Mouse (Mus musculus) c-Kit-positive CD71-positive TER-119-negative erythroid progenitor cells, embryonic 14.5 days (primary cell): Measurements from ENCODE around the gene Agfg1.

Experiments
- DNase-seq: peaks from one replicate; pipeline ENCODE4 v3.0.0-alpha.2; 2013; ENCODE audit warnings: low read depth

Gene Agfg1

DNA sequence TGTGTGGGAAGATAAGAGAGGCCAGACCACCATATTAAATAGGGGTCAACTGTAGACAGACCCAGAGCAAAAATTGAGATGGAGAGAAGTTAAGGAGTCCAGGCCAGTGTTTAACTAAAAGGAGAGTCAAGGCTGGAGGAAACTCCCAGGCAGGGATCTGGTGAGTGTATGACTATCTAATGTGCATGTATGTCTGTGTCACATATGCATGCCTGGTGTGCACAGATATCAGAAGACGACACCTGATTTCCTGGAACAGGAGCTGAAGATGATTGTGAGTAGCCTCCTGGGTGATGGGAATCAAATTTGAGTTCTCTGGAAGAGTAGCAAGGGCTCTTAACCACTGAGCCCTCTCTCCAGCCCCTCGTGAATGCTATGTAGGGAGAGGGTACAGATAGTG lies 14.0 kb upstream of the Agfg1 start:
- peak; percentile 87 for DNase-seq

DNA sequence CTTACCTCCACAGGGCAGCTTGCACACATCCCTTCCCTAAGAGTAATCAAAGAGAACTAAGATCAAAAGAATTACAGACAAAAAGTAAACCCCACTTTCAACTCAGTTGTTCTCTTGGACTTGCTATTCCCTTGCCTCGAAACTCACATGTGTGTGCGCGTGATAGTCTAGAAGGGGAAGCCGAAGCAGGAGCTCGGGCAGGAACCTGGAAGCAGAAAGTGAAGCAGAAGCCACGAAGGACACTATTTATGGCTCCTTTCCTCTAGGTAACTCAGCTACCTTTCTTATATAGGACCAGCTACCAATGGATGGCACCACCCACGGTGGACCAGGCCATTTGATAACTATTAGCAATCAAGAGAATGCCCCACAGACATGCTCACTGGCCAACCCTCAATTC lies 13.5 kb upstream of the Agfg1 start:
- DNase-seq, result no peak

DNA sequence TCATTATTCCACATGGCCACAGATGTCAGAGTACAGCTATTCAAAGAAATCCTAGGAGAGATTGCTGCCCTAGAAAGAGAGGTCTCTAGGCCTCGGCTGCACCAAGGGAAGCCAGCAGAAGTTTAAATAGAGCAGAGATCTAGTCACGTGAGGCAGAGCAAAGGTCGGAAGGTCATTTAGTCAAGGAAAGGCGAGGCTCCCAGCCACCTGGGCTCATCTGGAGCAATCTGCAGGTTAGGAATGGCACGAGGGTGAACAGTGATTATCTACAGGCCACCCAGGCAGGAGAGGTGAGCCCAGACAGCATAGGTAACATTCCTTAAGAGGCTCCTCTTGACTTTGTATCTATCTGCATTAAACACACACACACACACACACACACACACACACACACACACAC lies 12.4 kb upstream of the Agfg1 start:
- DNase-seq, result no peak

DNA sequence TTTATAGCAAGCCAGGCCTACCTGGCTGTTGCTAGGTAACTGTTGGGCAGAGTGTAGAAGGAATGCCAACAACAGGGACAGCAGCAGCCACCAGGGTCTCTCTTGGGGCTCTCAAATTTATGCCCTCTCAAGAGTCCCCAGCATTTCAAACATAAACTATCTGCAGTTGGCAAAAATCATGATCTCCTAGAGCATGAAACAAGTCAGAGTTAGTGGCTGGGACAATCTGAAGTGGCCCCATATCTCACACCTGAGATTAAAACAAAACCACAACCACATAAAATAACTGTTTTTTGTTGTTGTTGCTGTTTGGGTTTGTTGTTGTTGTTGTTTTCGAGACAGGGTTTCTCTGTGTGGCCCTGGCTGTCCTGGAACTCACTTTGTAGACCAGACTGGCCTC lies 8.5 kb upstream of the Agfg1 start:
- no peak for DNase-seq

DNA sequence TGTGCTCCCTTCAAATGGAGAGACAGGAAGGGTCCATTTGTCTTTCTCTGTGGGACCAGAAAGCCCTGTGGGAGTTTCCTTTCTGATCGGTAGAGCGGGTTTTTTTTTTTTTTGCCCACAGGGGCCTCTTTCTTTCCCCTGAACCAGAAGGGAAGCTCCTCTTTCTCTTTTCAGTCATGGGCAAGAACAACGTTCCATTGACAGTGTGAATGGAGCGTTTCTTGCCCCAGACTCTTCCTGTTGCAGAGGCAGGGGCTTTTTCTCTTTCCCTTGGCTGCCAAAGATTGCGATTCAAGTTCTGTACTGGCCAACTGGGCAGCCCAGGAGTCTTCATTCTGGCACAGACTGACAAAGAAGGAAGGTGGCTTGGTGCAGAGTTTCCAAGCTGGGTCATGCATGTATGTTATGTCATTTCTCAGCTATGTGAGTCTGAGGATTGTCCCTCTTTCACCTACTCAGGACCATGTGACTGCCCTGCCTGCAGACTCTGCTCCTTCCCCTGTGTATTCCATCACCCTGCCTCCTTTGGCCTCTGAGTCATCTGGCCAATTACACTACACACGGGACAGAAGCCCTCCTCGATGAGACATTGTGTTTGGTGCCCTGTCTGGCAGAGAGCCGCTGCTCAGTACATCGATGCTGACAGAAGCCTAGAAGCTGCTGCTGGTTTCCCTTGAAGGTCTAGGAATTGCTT lies 7.6 kb upstream of the Agfg1 start:
- DNase-seq, result no peak

DNA sequence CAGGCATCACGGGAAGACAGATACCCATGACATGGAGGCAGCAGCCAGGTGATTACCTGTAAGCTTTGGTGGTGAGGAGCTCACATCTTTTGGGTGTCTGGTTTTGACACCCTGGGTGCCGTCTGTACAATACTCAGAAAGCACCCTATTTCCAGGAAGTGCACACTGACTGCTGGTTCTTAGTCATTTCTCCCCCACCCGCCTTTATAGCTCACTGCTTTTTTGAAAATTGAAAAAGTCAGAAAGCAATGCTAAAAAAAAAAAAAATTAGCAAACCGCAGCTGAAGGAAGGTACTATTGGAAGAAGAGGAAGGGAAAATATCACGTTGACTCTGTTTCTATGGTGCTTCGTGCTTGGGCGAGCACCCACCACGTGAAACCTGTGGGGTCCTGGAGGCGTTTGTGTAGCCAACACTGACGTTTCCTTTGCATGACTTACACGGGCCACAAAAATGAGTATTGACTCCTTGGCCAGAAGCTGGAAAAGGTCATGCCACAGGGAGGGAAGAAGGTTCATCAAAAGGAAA lies 6.7 kb upstream of the Agfg1 start:
- no peak for DNase-seq

DNA sequence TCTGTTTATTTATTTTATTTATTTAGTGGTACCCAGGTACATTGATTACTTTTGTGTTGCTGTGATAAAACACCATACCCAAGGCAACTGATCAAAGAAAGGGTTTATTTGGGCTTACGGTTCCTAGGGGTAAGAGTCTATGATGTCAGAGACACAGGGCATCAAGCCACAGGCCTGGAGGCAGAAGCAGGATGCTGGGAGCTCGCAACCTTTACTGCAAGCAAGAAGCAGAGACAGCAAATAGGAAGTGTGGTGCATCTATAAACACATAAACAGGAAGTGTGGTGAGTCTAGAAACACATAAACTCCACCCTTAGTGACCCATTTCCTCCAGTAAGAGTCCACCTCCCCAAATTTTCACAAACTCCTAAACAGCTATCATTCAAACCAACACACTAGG lies 5.8 kb upstream of the Agfg1 start:
- no peak for DNase-seq

DNA sequence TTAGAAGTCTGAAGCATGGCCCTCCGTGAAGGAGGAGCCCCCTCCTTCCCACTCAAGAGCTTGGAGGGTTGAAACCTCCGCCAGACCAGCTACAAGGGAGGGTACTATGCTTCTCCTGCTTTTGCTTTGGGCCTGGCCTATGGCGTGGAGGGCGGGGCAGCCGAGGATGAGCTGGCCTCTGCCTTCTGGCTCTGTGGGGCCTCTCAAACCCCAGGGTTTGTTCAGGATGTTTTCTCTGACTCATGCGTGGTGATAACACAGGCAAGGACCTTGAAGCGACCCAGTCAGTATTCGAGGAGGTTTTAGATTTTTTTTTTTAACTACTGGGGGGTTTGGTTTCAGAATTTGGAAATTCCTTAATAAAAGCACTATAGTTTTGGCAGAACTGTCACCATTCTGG lies 4.7 kb upstream of the Agfg1 start:
- DNase-seq, result peak; percentile 75

DNA sequence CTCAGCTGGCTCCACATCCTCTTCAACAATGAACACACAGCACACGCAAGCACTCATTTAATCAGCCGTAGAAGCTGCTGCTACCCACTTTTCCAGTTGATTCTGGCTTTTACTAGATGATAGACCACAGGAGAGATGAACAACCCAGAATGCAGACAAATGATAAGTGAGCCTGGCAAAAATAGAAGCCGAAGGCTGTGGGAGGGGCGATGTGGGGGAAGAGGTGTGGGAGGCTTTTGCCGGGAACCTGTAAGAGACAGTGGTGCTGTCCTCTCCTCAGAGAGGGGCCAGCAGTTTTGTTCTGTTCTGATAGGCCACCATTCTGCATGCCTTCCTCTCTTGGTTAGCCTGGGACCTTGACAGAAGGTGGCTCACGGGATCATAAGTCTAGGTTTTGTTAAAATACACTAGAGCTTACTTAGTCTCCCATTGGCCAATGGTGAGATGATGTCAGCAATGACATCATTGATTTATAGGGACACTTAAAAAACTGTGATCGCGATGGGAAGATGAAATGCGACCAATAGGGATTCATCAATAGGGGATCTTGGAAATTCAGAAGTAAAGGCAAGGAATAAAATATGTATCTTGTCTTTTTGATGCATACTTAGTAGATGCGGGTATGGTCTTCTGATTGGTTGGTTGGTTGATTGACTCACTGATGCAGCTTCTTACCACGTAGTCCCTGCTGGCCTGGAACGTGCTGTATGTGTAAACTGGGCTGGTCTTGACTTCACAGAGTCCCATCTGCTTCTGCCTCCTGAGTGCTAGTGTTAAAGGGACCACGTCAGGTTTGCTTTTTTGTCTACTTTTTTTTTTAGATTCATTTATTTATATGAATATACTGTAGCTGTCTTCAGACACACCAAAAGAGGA lies 2.7 kb upstream of the Agfg1 start:
- DNase-seq, result peak; percentile 92

DNA sequence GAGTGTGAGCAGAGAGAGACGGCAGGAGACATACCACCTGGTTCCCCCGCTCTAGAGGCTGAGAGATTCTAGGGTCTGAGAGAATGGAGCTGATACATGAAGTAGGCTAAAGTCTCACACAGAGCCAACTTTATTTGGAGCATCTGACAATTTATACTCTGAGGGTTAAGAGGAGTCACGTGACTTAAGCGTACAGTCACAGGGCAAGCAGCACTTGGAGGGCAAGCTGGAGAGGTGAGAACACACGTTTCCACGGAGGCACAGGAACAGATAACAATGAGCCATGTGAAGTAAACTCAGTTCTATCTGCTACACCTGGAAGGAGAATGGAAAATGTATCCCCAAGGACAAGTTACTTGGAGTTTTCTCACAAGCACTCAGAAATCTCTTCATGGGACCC lies 1.7 kb upstream of the Agfg1 start:
- no peak for DNase-seq

DNA sequence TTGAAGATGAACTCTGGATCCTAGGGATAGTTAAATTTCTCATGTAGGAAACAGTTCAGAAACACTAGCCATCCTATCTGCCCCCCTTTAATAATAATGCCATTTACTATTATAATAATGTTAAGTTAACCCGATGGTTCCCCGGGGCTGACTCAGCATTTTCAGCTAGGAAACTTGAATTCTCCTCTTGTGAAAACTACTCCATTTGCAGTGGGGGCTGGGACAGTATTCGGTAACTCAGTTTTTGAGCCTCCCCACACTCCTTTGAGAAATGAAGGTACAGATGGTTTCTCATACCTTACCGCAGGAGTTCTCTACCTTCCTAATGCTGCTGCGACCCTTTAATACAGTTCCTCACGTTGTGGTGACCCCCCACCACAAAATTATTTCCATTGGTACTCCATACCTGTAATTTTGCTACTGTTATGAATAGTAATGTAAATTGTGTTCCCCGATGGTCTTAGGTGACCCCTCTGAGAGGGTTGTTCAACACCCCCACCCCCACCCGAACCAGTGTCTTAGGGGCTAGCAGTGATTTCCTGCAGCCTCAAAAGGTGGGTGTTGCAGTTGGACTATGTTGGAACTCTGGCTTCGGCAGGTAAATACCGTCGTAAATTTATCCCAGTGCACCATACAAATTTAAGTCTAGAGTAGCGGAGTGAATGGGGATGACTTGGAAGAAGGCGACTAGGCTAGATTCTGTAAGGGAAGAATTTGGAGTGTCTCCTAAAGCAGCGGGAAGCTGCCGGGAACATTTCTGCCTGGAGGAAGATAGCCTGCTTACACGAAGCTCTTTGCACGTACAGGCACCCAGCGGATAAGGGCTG lies 601 bp upstream of the Agfg1 start:
- DNase-seq, result no peak

DNA sequence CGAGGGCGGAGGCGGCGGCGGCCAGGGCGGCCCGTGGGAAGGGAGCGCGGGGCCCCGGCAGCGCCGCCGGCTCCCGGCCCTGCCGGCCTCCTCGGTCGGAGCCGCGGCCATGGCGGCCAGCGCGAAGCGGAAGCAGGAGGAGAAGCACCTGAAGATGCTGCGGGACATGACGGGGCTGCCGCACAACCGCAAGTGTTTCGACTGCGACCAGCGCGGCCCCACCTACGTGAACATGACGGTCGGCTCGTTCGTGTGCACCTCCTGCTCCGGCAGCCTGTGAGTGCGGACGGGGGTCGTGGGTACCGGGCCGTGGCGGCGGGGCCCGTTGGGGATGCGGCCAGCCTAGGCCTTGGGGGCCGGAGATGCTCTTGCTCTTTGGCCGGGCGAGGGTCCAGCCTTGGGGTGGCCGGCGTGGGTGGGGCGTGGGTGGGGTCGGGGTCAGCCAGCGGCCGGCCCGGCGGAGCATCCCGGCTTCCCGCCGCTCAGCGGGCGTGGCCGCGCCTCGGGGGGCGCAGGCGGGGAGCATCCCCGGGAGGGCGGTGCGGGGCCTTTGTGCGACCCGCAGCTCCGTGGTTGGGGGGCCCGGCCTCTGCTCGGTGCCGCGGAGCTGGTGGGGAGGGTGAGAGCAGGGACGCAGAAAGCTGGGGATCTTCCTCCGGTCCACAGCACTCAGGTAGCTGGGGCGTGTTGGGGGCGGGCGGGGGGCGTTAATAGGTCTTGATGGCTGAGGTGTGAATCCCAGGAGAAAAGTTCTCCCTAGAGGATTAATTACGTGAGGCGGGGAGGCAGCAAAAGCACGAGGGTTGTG lies 535 bp downstream of the Agfg1 start:
- DNase-seq, result no peak

DNA sequence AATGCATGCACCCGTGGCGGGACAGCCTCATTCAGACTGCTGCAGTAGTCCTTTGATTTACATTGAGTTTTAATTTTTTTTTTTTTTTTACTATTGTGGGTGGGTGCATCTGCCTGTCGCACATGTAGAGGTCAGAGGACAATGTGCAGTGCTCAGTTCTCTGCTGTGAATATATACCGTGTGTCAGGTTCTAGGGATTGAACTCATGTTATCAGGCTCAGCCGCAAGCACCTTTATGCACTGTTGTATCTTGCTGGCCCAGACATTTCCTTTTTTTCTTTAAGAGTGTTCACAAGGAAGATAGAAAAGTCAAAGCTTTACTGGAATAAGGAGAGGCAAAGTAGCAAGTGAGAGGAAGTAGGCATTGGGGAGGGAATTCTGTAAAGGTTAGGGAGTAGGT lies 16.4 kb downstream of the Agfg1 start:
- DNase-seq, result no peak

DNA sequence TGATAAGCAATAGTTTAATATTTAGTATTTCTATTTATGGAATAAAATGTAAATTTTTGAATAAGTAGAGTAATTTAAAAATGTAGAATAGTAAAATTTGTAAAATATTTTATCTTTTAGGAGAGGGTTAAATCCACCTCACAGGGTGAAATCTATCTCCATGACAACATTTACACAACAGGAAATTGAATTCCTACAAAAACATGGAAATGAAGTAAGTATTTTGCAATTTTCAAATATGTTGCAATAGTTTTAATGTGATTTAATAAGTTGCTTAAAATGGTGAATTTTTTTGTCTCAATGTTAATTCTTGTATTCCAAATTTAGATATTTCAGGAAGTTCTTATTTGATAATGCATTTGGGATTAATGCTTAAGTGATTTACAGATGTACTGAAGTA lies 19.0 kb downstream of the Agfg1 start:
- DNase-seq, result no peak

DNA sequence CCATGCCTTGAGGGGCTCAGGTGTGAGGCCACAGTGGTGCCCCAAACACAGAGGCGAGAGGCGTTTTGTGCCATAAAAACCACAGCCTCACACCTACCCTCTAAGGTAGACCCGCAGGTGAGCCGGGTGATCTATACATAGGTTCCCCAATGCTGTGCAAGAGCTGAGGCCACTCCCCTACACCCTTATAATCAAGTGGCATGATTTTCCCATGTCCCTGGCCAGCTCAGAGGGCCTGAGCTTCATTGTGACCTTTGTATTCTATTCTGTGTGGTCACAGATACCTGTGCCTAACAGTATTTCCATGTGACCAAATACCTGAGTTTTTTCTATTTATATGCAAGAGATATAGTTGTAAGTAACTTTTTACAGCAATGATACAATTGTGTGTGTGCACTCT lies 21.1 kb downstream of the Agfg1 start:
- DNase-seq, result no peak

DNA sequence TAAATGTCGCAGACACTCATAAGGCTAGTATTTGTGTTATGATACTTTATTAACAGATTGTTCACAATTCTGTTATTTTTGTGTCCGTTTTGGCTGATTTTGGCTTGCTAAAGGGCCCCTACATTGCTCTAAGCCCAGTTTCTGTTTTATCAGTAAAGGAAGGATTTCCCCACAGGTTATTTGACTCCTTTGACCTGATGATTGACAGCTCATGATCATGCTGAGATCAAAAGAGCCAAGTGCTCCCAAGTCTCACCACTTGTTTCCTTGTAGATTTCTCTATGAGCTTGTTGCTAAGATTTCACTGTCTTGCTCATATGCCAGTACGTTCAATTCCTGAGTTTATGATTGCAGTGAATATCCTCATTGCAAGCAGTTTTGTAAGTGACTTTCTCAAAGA lies 30.9 kb downstream of the Agfg1 start:
- no peak for DNase-seq

DNA sequence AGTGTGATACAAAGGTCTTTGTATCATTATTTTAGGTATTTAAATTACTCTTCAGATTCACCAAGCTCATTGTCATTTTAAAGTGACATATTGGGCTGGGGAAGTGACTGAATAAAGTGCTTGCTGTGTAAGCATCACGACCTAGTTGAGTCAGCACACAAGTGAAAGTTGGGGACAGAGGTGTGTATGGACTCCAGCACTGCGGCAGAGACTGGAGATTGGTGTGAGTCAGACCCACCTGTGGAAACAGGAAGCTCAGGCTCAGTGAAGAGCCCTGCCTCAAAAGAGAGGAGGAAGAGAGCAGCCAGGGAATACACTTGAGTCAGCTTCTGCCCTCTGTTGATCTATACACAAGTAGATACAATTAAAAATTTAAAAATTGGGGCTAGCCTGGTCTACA lies 39.9 kb downstream of the Agfg1 start:
- DNase-seq, result no peak

DNA sequence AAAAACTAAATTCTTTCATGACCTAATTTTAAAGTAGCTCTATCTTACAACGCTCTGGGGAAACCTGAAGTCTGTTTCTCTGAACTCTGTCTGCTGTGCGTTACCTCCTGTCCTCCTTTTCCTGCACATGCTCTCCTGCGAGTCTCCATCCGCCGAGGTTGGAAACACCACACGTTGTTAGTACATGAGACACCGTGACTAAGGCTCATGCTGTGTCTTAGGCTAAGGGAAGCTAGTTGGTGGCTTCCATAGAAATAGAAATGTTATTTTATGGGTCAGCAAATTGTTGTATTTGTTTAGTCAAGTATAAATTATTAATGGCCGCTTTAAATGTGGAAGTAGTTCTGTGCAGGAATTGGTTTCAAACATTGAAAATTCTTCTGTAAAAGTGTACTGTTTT lies 40.9 kb downstream of the Agfg1 start:
- DNase-seq, result no peak

DNA sequence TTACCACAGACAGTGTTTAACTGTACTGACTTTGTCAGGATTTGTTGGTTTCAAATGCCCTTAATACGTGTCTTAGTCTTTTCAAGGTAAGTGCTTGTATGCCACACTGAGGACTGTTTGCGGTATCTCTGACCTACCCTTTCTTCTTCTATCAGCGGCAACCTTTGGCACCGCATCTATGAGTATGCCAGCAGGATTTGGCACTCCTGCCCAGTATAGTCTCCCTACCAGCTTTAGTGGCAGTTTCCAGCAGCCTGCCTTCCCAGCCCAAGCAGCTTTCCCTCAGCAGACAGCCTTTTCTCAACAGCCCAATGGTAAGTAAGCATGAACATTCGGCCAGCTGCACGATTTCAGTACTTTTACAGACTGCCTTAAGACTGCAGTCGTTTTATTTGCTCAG lies 54.0 kb downstream of the Agfg1 start:
- no peak for DNase-seq

DNA sequence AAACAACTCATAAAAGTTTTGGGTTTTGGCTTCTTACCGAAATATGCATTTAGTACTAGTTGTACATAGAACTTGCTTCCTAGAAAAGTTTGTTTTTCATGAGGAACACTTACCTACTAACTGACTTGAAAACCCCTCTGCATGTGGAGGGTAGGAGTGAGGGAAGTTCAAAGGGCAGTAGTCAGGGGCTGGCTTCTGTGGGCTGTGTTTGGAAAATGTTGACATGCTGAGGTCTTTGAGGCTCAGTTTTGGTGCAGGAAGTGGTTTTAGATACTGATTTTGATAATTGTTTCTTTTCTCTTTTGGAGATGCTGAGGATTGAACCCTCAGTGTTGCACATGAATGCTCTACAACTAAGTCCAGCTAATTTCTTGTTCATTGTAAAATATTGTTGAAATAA lies 61.3 kb downstream of the Agfg1 start:
- no peak for DNase-seq

DNA sequence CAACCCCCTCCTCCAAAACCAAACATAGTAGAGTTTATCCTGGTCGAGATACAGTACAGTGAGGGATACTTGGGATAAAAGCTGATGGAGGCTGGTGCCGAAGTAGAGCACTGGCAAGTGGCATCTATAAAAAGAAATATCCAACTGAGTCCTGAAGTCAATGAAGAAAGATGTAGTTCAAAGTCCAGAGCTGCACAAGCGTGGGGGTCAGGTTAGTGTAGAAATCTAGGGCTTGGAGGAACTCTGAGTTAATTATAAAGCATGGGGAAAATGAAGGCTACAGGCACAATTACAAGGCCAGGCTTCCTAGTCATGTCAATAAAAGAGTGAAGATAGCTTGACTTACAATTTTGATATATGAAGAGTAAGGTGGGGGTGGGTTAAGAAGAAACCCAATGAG lies 61.9 kb downstream of the Agfg1 start:
- no peak for DNase-seq

DNA sequence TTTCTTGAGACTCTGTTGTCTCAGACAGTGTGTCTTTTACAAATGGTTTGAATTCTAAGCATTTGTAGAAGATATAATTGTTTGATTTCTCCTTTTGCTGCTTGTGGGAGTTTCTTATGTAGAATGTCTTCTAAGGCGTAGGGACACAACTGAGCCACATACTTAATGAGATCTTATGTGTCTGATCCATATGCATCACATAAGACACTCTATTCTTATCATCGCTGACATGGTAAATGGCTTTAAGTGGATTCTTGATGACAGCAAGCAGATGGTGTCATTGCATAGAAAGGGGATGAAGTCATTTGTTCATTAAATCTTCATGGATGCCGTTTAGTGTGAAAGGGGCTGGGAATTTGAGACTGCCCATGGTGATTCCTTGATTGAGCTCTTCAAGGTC lies 66.6 kb downstream of the Agfg1 start:
- no peak for DNase-seq
